Mouse (Mus musculus) heart, embryonic 10.5 days (tissue): ENCODE data around the gene Telo2. TPM values are rescaled to one million over a fixed set of nuclear protein-coding genes. Genes with fewer than 3 reads are reported as not detected.

Experiments used
- DNase-seq: peaks from one replicate; pipeline ENCODE4 v3.0.0-alpha.2; 2017; ENCODE audit warnings: low spot score
- H3K27ac ChIP-seq: fragments of 300-500 bp; sonication (generic); 2 replicates; pipeline ENCODE4 v1.5.1; 2016; ENCODE audit warnings: mild to moderate bottlenecking
- H3K27me3 ChIP-seq: fragments of 300-500 bp; sonication (generic); 2 replicates; pipeline ENCODE4 v1.6.1; 2016; ENCODE audit warnings: mild to moderate bottlenecking; ENCODE audit not compliant: poor library complexity, insufficient read depth, severe bottlenecking
- H3K36me3 ChIP-seq: fragments of 300-500 bp; sonication (generic); 2 replicates; pipeline ENCODE4 v1.6.1; 2016; ENCODE audit warnings: mild to moderate bottlenecking, moderate library complexity
- H3K4me1 ChIP-seq: fragments of 300-500 bp; sonication (generic); 2 replicates; pipeline ENCODE4 v1.6.1; 2016; ENCODE audit warnings: mild to moderate bottlenecking
- H3K4me3 ChIP-seq: fragments of 300-500 bp; sonication (generic); 2 replicates; pipeline ENCODE4 v1.5.1; 2016; ENCODE audit warnings: mild to moderate bottlenecking, moderate library complexity
- H3K9me3 ChIP-seq: fragments of 300-500 bp; sonication (generic); 2 replicates; pipeline ENCODE4 v1.6.1; 2016; ENCODE audit warnings: mild to moderate bottlenecking, moderate library complexity
- WGBS: fragments of 180-500 bp; shearing (Covaris S2); methylation state at CpG from one replicate; pipeline ENCODE4 v1.1.7; 2016; 5-methylcytosine and 5-hydroxymethylcytosine counted together
- polyA plus RNA-seq: library from polyadenylated mRNA; unstranded; fragments of >200 nt; fragmentation: Nextera tagmentation; extraction: Ambion mirVana; gene quantifications from 2 replicates; pipeline ENCODE4 v1.2.1, GENCODE M21; 2016

Gene Telo2
- polyA plus RNA-seq, 1 experiment from 2014 or later: 45.2 TPM

- Histone ChIP-seq H3K4me1 (peaks cover 35% of the 10 kb centered on the region), H3K4me3 (0 out of 2 replicates have a peak overlapping the region, but pooled peaks have one; percentile 12), H3K9me3 (no peaks in the 10 kb centered on the region), H3K27ac (peak overlapping the region; percentile 65), H3K27me3 (no peaks in the 10 kb centered on the region), H3K36me3 (peaks cover 23% of the 10 kb centered on the region)
- peak; percentile 88 for DNase-seq
- WGBS: 62% methylated on average over 10 of the region's 10 CpGs
These were observed 26.6 kb downstream of the Telo2 start for GRCm38 (mm10) chr17:25089158-25089557.

GRCm38 (mm10) chr17:25086724-25087123 lies 29.0 kb downstream of the Telo2 start:
- peak overlapping the region; percentile 65; the same call in 1 of the 2 replicates for H3K27ac ChIP-seq
- peaks cover 59% of the 10 kb centered on the region for H3K4me1 ChIP-seq
- no peak overlapping the region for H3K4me3 ChIP-seq
- H3K9me3 ChIP-seq: no peaks in the 10 kb centered on the region
- no peak for DNase-seq
- no peaks in the 10 kb centered on the region for H3K27me3 ChIP-seq
- WGBS: 91% methylated on average over 7 of the region's 7 CpGs
- peaks cover 8% of the 10 kb centered on the region; the same call in 1 of the 2 replicates for H3K36me3 ChIP-seq

GRCm38 (mm10) chr17:25084835-25085385 lies 30.9 kb downstream of the Telo2 start:
- H3K27me3 ChIP-seq: no peaks in the 10 kb centered on the region
- peaks cover 66% of the 10 kb centered on the region for H3K4me1 ChIP-seq
- no peaks in the 10 kb centered on the region for H3K9me3 ChIP-seq
- 77% methylated on average over 13 of the region's 13 CpGs for WGBS
- peak overlapping the region; percentile 85; the same call in 1 of the 2 replicates for H3K27ac ChIP-seq
- no peak for DNase-seq
- peaks cover 3% of the 10 kb centered on the region; the same call in 1 of the 2 replicates for H3K36me3 ChIP-seq
- no peak overlapping the region for H3K4me3 ChIP-seq

- H3K9me3 ChIP-seq: no peaks in the 10 kb centered on the region
- WGBS: 17% methylated on average over 7 of the region's 7 CpGs
- H3K27ac ChIP-seq: peak within 1 kb of the TSS; percentile 85
- H3K27me3 ChIP-seq: no peaks in the 10 kb centered on the region
- H3K36me3 ChIP-seq: no peaks in the 10 kb centered on the region
- peaks cover 62% of the 10 kb centered on the region for H3K4me1 ChIP-seq
- H3K4me3 ChIP-seq: peak within 1 kb of the TSS; percentile 12
- peak; percentile 93 for DNase-seq
These were observed 32.3 kb downstream of the Telo2 start, which contains the start of gene Tmem204 for GRCm38 (mm10) chr17:25083444-25083931. TSS of gene Tmem204 (minus strand) at chr17:25083591.

- peaks cover 61% of the 10 kb centered on the region for H3K4me1 ChIP-seq
- H3K27me3 ChIP-seq: no peaks in the 10 kb centered on the region
- 0 out of 2 replicates have a peak, but pooled peaks cover under 1% of the 10 kb centered on the region for H3K36me3 ChIP-seq
- no peaks in the 10 kb centered on the region for H3K9me3 ChIP-seq
- H3K4me3 ChIP-seq: 0 out of 2 replicates have a peak overlapping the region, but pooled peaks have one; percentile 12
- peak overlapping the region; percentile 85 for H3K27ac ChIP-seq
- DNase-seq: no peak
- WGBS: 30% methylated on average over 3 of the region's 3 CpGs
These were observed 32.9 kb downstream of the Telo2 start for GRCm38 (mm10) chr17:25082887-25083286.

GRCm38 (mm10) chr17:25082081-25082847 lies 33.5 kb downstream of the Telo2 start:
- Histone ChIP-seq H3K27me3 (no peaks in the 10 kb centered on the region), H3K4me3 (peak overlapping the region; percentile 2; the same call in 1 of the 2 replicates), H3K4me1 (peaks cover 58% of the 10 kb centered on the region), H3K36me3 (0 out of 2 replicates have a peak, but pooled peaks cover 5% of the 10 kb centered on the region), H3K27ac (peak overlapping the region; percentile 85), H3K9me3 (no peaks in the 10 kb centered on the region)
- no peak for DNase-seq
- WGBS: 45% methylated on average over 14 of the region's 14 CpGs

GRCm38 (mm10) chr17:25080960-25081381 lies 34.8 kb downstream of the Telo2 start:
- no peak for DNase-seq
- Histone ChIP-seq H3K4me1 (peaks cover 51% of the 10 kb centered on the region), H3K4me3 (peak overlapping the region; percentile 51), H3K36me3 (0 out of 2 replicates have a peak, but pooled peaks cover 9% of the 10 kb centered on the region), H3K27ac (peak overlapping the region; percentile 85), H3K27me3 (no peaks in the 10 kb centered on the region), H3K9me3 (no peaks in the 10 kb centered on the region)
- WGBS: 63% methylated on average over 11 of the region's 11 CpGs

GRCm38 (mm10) chr17:25080210-25080609 lies 35.6 kb downstream of the Telo2 start:
- no peak for DNase-seq
- 85% methylated on average over 13 of the region's 13 CpGs for WGBS
- H3K9me3 ChIP-seq: no peaks in the 10 kb centered on the region
- no peaks in the 10 kb centered on the region for H3K27me3 ChIP-seq
- H3K36me3 ChIP-seq: 0 out of 2 replicates have a peak, but pooled peaks cover 9% of the 10 kb centered on the region
- peak overlapping the region; percentile 51 for H3K4me3 ChIP-seq
- peaks cover 45% of the 10 kb centered on the region for H3K4me1 ChIP-seq
- peak overlapping the region; percentile 85 for H3K27ac ChIP-seq

- peak overlapping the region; percentile 51 for H3K4me3 ChIP-seq
- H3K27ac ChIP-seq: peak overlapping the region; percentile 85
- H3K27me3 ChIP-seq: no peaks in the 10 kb centered on the region
- H3K4me1 ChIP-seq: peaks cover 22% of the 10 kb centered on the region
- H3K9me3 ChIP-seq: no peaks in the 10 kb centered on the region
- H3K36me3 ChIP-seq: 0 out of 2 replicates have a peak, but pooled peaks cover 14% of the 10 kb centered on the region
- 75% methylated on average over 13 of the region's 13 CpGs for WGBS
- DNase-seq: no peak
These were observed 37.9 kb downstream of the Telo2 start for GRCm38 (mm10) chr17:25077771-25078372.

GRCm38 (mm10) chr17:25076906-25077305 lies 38.9 kb downstream of the Telo2 start:
- Histone ChIP-seq H3K4me1 (peaks cover 13% of the 10 kb centered on the region), H3K27ac (peak overlapping the region; percentile 32; the same call in 1 of the 2 replicates), H3K9me3 (no peaks in the 10 kb centered on the region), H3K36me3 (0 out of 2 replicates have a peak, but pooled peaks cover 14% of the 10 kb centered on the region), H3K27me3 (no peaks in the 10 kb centered on the region), H3K4me3 (no peak overlapping the region)
- 90% methylated on average over 4 of the region's 4 CpGs for WGBS
- DNase-seq: no peak

GRCm38 (mm10) chr17:25068690-25069089 lies 47.1 kb downstream of the Telo2 start:
- no peak for DNase-seq
- Histone ChIP-seq H3K36me3 (peaks cover 32% of the 10 kb centered on the region), H3K27ac (0 out of 2 replicates have a peak overlapping the region, but pooled peaks have one; percentile 18), H3K4me3 (no peak overlapping the region), H3K27me3 (no peaks in the 10 kb centered on the region), H3K4me1 (peaks cover 41% of the 10 kb centered on the region), H3K9me3 (no peaks in the 10 kb centered on the region)
- WGBS: 43% methylated on average over 2 of the region's 2 CpGs

- Histone ChIP-seq H3K9me3 (no peaks in the 10 kb centered on the region), H3K27me3 (no peaks in the 10 kb centered on the region), H3K4me3 (no peak overlapping the region), H3K4me1 (peaks cover 41% of the 10 kb centered on the region), H3K36me3 (peaks cover 30% of the 10 kb centered on the region), H3K27ac (peak overlapping the region; percentile 70)
- WGBS: 43% methylated on average over 8 of the region's 8 CpGs
- no peak for DNase-seq
These were observed 48.3 kb downstream of the Telo2 start for GRCm38 (mm10) chr17:25067442-25067851.
